Mouse (Mus musculus) stomach, embryonic 14.5 days (tissue): ENCODE results near the gene Gm26938. TPM values are rescaled to one million over a fixed set of nuclear protein-coding genes. Genes with fewer than 3 reads are reported as not detected.

ENCODE experiments used
- ATAC-seq: fragments of 200-750 bp; cut with Nextera tagmentation; 2 replicates; pipeline ENCODE4 v1.8.0; 2017; ENCODE audit warnings: low read depth, moderate TSS enrichment; ENCODE audit not compliant: insufficient number of reproducible peaks, insufficient read depth, low FRiP score
- H3K27ac ChIP-seq: fragments of 300-500 bp; sonication (generic); 2 replicates; pipeline ENCODE4 v1.5.1; 2014; ENCODE audit warnings: mild to moderate bottlenecking, low read length, moderate library complexity, mixed read lengths
- H3K27me3 ChIP-seq: fragments of 300-500 bp; sonication (generic); 2 replicates; pipeline ENCODE4 v1.6.1; 2014; ENCODE audit warnings: low read length, control low read depth, mixed read lengths; ENCODE audit not compliant: control insufficient read depth, insufficient read depth
- H3K36me3 ChIP-seq: fragments of 300-500 bp; sonication (generic); 2 replicates; pipeline ENCODE4 v1.6.1; 2014; ENCODE audit warnings: mild to moderate bottlenecking, control low read depth, low read length, moderate library complexity, mixed read lengths; ENCODE audit not compliant: control insufficient read depth, insufficient read depth
- H3K4me1 ChIP-seq: fragments of 300-500 bp; sonication (generic); 2 replicates; pipeline ENCODE4 v1.6.1; 2014; ENCODE audit warnings: low read length, control low read depth, mixed read lengths; ENCODE audit not compliant: control insufficient read depth, insufficient read depth
- H3K4me2 ChIP-seq: fragments of 300-500 bp; sonication (generic); replicated peaks from 2 replicates; pipeline ENCODE4 v1.6.1; 2014; ENCODE audit warnings: low read depth, low read length, control low read depth
- H3K4me3 ChIP-seq: fragments of 300-500 bp; sonication (generic); 2 replicates; pipeline ENCODE4 v1.5.1; 2014; ENCODE audit warnings: low read depth, low read length, control low read depth
- H3K9ac ChIP-seq: fragments of 300-500 bp; sonication (generic); replicated peaks from 2 replicates; pipeline ENCODE4 v1.6.1; 2014; ENCODE audit warnings: low read depth, mild to moderate bottlenecking, control low read depth, low read length, moderate library complexity, mixed read lengths
- H3K9me3 ChIP-seq: fragments of 300-500 bp; sonication (generic); 2 replicates; pipeline ENCODE4 v1.6.1; 2016; ENCODE audit warnings: low read depth, low read length, control low read depth; ENCODE audit not compliant: control insufficient read depth
- WGBS: fragments of 180-500 bp; shearing (Covaris S2); extraction: QIAGEN DNeasy Blood & Tissue Kit; methylation state at CpG from one replicate; pipeline ENCODE4 v1.1.7; 2014; 5-methylcytosine and 5-hydroxymethylcytosine counted together
- polyA plus RNA-seq: library from polyadenylated mRNA; unstranded; fragments of >200 nt; fragmentation: Nextera tagmentation; extraction: Ambion mirVana; gene quantifications from 2 replicates; pipeline ENCODE4 v1.2.1, GENCODE M21; 2014

Gene Gm26938
- polyA plus RNA-seq, 1 experiment from 2014 or later = not detected

DNA sequence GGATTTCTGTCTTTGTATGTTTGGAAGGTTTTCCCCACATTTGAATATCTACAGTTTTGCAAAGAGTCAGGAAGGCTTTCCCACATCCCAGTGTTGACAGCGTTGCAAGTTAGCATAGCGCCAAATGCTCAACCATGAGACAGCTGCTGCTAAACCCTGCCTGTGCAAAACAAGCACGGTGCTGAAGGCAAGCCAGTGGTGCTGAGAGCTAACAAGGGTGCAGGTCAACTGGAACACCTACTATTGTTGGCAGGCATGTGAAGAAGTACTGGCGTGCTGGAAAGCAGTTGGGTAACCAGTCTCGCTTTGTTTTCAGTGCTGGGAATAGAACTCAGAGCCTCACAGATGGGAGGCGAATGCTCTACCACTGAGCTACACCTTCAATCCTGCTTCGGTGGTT lies 9.5 kb upstream of the Gm26938 start:
- Histone ChIP-seq H3K36me3 (no peaks in the 10 kb centered on the region), H3K27me3 (no peaks in the 10 kb centered on the region), H3K4me1 (no peaks in the 10 kb centered on the region), H3K4me3 (no peak overlapping the region), H3K4me2 (no peak overlapping the region), H3K9me3 (no peaks in the 10 kb centered on the region), H3K9ac (no peak overlapping the region), H3K27ac (no peak overlapping the region)
- ATAC-seq = no peak
- WGBS = 86% methylated on average over 7 of the region's 7 CpGs

DNA sequence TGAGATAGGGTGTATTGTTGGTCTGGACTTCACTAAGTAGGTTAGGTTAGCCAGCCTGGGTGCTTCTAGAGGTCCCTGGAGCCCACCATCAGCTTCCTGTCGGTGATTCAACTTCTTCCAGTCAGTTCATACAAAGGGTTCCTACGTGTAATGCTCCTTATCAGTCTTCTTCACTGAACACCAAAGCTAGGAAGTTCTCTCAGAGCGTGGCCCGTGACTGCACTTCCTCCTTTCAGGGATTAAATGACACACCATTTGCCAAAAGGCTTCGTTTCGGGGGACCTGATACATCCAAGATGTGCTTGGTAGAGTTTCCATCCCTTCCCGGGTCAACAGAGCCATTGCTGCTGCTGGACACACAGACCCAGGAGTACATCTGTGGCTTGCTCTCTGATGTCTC lies 5.9 kb upstream of the Gm26938 start:
- 74% methylated on average over 7 of the region's 7 CpGs for WGBS
- no peak overlapping the region for H3K4me3 ChIP-seq
- no peaks in the 10 kb centered on the region for H3K9me3 ChIP-seq
- no peaks in the 10 kb centered on the region for H3K4me1 ChIP-seq
- H3K27me3 ChIP-seq = no peaks in the 10 kb centered on the region
- no peak overlapping the region for H3K27ac ChIP-seq
- H3K4me2 ChIP-seq = no peak overlapping the region
- ATAC-seq = no peak
- no peak overlapping the region for H3K9ac ChIP-seq
- H3K36me3 ChIP-seq = no peaks in the 10 kb centered on the region

DNA sequence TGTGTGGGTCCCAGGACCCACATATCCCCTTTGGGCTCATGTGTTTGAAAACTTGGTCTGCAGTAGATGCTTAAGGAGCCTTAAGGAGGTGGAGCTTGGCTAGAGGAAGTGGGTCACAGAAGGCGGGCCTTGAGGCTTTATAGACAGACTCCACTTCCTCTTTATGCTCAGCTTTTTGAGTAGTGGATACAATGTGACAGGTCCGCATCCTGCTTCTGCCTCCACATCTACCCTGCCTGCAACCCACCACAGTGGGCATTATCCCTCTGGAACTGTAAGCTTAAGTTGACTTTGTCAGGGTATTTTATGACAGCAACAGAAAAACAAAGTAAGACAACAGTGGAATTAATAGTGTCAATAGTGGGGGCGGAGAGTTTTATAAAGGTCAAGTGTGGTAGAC lies 4.5 kb upstream of the Gm26938 start:
- H3K27ac ChIP-seq = no peak overlapping the region
- no peak overlapping the region for H3K4me3 ChIP-seq
- H3K9me3 ChIP-seq = no peaks in the 10 kb centered on the region
- H3K4me2 ChIP-seq = no peak overlapping the region
- no peaks in the 10 kb centered on the region for H3K27me3 ChIP-seq
- H3K9ac ChIP-seq = no peak overlapping the region
- no peak for ATAC-seq
- H3K36me3 ChIP-seq = no peaks in the 10 kb centered on the region
- H3K4me1 ChIP-seq = peaks cover 4% of the 10 kb centered on the region
- 77% methylated on average over 3 of the region's 3 CpGs for WGBS

DNA sequence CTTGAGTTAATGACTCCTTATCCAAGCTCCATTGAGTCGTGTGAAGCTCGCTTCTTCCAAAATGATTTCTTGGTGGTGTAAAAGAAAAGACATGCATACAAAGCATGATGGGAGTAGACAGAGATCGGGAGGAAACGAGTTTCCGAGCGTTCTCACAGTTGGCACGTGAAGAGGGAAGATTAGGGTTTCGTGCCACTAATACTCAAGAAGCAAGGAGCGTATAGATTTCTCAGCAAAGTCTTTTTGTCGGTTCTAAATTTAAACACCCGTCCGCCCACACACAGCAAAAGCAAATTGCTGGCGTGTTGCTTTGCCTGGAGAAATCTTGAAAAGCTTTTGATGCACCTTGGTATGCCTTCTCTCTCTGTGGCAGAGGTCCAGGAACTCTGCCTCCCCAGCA lies 3.2 kb upstream of the Gm26938 start:
- Histone ChIP-seq H3K9ac (no peak overlapping the region), H3K4me3 (no peak overlapping the region), H3K27ac (no peak overlapping the region), H3K4me2 (no peak overlapping the region), H3K36me3 (no peaks in the 10 kb centered on the region), H3K27me3 (no peaks in the 10 kb centered on the region), H3K9me3 (no peaks in the 10 kb centered on the region), H3K4me1 (peaks cover 8% of the 10 kb centered on the region)
- 76% methylated on average over 13 of the region's 13 CpGs for WGBS
- ATAC-seq = no peak

DNA sequence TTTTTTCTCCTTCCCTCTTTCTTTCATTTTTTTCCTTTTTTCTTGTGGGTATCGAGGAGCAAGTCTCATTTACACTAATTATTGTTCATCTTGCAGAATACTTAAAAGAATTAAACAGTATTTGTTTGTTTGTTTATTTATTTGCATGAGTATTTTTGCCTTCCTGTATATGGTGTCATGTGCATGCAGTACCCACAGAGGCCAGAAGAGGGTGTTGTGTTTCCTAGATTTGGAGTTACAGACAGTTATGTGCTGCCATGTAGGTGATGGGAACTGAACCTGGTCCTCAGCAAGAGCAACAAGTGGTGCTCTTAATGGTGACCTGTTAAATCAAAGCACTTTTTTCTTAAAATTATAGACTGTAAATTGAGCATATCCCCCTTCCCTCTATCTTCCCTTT lies 1.4 kb upstream of the Gm26938 start:
- ATAC-seq = no peak
- WGBS = 92% methylated on average over 1 of the region's 1 CpGs
- Histone ChIP-seq H3K4me3 (no peak overlapping the region), H3K9ac (no peak overlapping the region), H3K4me2 (no peak overlapping the region), H3K9me3 (no peaks in the 10 kb centered on the region), H3K36me3 (peaks cover 7% of the 10 kb centered on the region; the same call in 1 of the 2 replicates), H3K27ac (no peak overlapping the region), H3K4me1 (peaks cover 8% of the 10 kb centered on the region), H3K27me3 (no peaks in the 10 kb centered on the region)

DNA sequence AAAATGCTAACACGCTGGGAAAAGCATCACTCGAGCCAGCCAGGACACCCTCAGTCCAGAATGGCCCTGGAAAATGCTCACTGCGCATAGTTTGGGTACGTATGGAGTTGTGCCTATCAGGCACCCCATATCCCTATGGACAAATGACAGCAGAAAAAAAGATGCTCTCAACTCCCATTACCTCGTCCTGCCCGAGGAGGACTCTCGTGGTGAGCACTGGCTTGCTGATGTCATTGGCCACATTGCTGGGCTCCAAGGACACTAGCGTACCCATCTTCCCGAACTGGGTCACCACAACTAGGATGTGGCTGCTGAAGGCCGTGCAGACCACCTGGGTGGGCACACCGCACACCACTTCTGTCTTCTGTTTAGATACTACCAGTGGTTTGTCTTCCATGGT lies 260 bp downstream of the Gm26938 start:
- peaks cover 8% of the 10 kb centered on the region for H3K4me1 ChIP-seq
- H3K36me3 ChIP-seq = peaks cover 7% of the 10 kb centered on the region; the same call in 1 of the 2 replicates
- H3K9me3 ChIP-seq = no peaks in the 10 kb centered on the region
- no peaks in the 10 kb centered on the region for H3K27me3 ChIP-seq
- 42% methylated on average over 11 of the region's 11 CpGs for WGBS
- H3K4me2 ChIP-seq = peak overlapping the region; percentile 97
- peak overlapping the region; percentile 92 for H3K4me3 ChIP-seq
- H3K9ac ChIP-seq = peak overlapping the region; percentile 74
- no peak overlapping the region; the same call in 1 of the 2 replicates for H3K27ac ChIP-seq
- ATAC-seq = no peak

DNA sequence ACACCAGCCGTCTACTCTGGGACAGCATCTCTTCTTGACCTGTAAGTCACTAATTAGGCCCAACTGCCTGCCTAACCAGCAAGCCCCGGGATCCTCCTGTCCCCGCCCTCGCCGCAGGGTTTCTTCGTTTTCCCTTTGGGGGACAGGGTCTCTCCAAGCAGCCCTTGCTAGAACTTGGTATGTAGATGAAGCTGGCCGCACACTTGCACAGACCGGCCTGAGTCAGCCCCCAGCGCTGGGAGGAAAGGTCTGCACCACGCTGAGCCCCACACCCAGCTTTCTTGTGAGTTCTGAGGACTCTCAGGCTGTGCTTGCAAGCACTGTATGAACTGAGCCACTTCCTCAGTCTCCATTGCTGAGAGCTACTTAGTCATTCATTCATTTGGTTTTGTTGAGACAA lies 1.7 kb downstream of the Gm26938 start:
- Histone ChIP-seq H3K27me3 (no peaks in the 10 kb centered on the region), H3K9ac (no peak overlapping the region), H3K9me3 (no peaks in the 10 kb centered on the region), H3K4me1 (peaks cover 8% of the 10 kb centered on the region), H3K27ac (no peak overlapping the region), H3K36me3 (peaks cover 7% of the 10 kb centered on the region; the same call in 1 of the 2 replicates), H3K4me3 (no peak overlapping the region), H3K4me2 (no peak overlapping the region)
- WGBS = 94% methylated on average over 10 of the region's 10 CpGs
- no peak for ATAC-seq

DNA sequence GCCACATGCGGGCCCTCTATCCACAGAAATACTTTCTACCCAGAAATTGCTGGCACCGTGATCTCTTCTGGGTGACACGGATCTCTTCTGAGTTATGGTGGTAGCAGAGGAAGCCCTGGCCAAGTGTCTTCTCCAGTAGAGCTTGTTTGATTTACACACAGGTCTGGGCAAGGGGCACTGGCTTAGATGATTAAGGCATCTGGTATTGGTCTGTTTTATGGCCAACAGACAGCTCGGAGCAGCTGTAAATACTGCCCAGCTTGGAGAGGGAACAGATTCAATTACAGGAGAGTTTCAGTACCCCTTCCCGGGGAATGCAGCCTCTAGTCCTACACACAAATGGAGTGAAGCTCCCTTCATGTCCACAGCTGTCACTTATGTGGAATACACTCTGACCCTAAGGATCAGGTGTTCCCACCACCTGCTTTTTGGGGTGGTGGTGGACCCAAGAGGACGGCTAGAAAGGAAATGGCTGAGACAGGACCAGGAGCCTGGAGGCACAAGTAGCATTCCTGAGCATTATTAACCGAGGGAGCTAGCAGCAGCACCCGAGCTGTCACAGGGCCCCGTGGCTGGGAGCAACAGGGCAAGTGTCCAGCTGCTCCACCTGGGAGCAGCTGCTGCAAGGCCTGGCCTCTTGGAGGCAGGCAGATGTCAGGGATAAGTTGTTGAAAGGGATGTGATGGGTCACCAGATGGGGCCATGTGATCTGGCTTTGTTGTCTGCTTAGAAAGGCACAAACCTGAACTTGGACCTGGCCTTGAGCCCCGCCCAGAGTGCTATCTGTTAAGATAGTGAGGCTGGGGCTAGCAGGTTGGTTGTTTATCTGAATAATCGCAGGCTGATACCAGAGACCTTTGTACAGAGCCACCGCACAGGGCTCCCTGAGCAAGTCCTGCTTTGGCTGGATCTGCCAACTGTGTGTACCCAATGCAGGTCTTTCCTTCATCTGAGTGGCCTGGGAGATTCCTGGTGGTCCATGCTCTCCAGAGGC lies 4.4 kb downstream of the Gm26938 start:
- H3K9me3 ChIP-seq = no peaks in the 10 kb centered on the region
- peaks cover 7% of the 10 kb centered on the region; the same call in 1 of the 2 replicates for H3K36me3 ChIP-seq
- no peak overlapping the region for H3K9ac ChIP-seq
- no peaks in the 10 kb centered on the region for H3K27me3 ChIP-seq
- ATAC-seq = no peak
- H3K4me3 ChIP-seq = no peak overlapping the region
- no peak overlapping the region for H3K27ac ChIP-seq
- WGBS = 64% methylated on average over 12 of the region's 12 CpGs
- peaks cover 8% of the 10 kb centered on the region for H3K4me1 ChIP-seq
- no peak overlapping the region for H3K4me2 ChIP-seq
